Mouse (Mus musculus): ENCODE measurements around the gene Pcca. TPM values are rescaled to one million over a fixed set of nuclear protein-coding genes. Genes with fewer than 3 reads are reported as not detected.

Gene Pcca
- polyA plus RNA-seq, 1 experiment from 2014 or later: 28.4 TPM

- no peaks in the 10 kb centered on the region for H3K9me3 ChIP-seq (replicated peaks)
- H3K27me3 ChIP-seq (replicated peaks): no peaks in the 10 kb centered on the region
- H3K27ac ChIP-seq (ENCODE audit: poor library complexity, severe bottlenecking): no peak overlapping the region
- no peak overlapping the region for H3K9ac ChIP-seq
- no peak overlapping the region for H3K4me2 ChIP-seq
- no peak overlapping the region for H3K4me3 ChIP-seq
- no peaks in the 10 kb centered on the region for H3K36me3 ChIP-seq
- ATAC-seq (ENCODE audit: insufficient number of reproducible peaks, low FRiP score): no peak
- H3K4me1 ChIP-seq (replicated peaks): no peaks in the 10 kb centered on the region
- WGBS: 93% methylated on average over 1 of the region's 1 CpGs
Measured at GRCm38 (mm10) chr14:122751552-122751951, 217.4 kb downstream of the Pcca start.

DNA sequence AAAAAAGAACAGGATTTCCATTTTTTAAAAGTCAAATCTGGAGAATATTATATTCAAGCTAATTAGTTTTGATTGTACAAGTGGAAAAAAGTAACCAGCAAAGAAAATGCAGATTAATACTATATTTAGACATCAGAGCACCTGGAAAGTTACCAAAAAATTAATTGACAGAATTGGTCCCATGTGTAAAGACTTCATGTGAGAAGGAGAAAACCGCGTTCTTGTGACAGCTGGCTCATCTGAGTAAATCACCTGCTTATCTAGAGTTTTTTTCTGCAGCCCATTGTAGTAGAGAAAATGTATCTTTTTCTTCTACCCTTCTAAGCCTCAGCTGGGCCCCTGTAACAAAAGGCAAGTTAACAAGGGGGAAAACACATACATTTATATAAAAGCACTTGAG, 219.2 kb downstream of the Pcca start:
- WGBS: 64% methylated on average over 2 of the region's 2 CpGs
- Histone ChIP-seq H3K27ac (ENCODE audit: poor library complexity, severe bottlenecking) (no peak overlapping the region), H3K9me3 (replicated peaks) (no peaks in the 10 kb centered on the region), H3K4me3 (no peak overlapping the region), H3K9ac (no peak overlapping the region), H3K4me2 (no peak overlapping the region), H3K36me3 (no peaks in the 10 kb centered on the region), H3K4me1 (replicated peaks) (no peaks in the 10 kb centered on the region), H3K27me3 (replicated peaks) (no peaks in the 10 kb centered on the region)
- no peak for ATAC-seq (ENCODE audit: insufficient number of reproducible peaks, low FRiP score)

DNA sequence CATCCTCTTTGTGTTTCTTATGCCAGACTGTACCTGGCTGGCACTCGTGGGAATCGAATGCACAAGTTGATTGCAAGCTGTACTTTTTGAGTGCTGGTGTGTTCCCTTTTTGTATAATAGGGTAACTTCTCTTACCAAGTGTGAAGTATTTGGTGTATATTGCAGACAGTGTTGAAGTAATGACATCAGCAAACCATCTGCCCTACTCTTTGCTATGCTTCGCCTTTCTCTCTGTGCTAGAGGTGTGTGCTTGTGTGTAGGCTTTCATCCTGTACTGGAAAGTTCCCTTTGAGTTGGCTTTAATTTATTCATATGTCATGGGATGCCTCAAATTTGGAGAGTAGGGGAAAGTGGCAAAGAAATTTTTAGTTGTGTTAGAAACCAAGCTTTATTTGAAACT, 220.2 kb downstream of the Pcca start:
- Histone ChIP-seq H3K9ac (no peak overlapping the region), H3K27ac (ENCODE audit: poor library complexity, severe bottlenecking) (no peak overlapping the region), H3K36me3 (no peaks in the 10 kb centered on the region), H3K27me3 (replicated peaks) (no peaks in the 10 kb centered on the region), H3K9me3 (replicated peaks) (no peaks in the 10 kb centered on the region), H3K4me2 (no peak overlapping the region), H3K4me3 (no peak overlapping the region), H3K4me1 (replicated peaks) (no peaks in the 10 kb centered on the region)
- ATAC-seq (ENCODE audit: insufficient number of reproducible peaks, low FRiP score): no peak
- 85% methylated on average over 3 of the region's 3 CpGs for WGBS

DNA sequence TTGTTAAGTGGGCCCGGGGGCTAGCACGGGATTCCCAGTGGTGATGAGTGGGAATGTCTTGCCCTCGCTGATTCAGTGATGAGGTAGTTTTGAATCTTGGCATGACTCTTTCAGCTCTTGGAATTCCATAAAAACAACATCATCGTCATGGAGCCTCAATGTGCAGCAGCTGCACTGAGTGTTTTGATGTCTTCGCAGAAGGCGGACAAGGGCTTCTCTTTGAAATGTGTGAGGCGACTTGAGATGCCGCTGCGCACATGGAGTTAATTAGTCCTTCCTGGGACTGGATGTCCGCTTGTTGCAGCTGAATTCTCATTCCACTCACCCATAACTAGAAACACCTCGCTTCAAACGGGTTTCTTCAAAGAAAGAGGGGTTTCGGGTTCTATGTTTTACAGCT, 221.4 kb downstream of the Pcca start:
- H3K36me3 ChIP-seq: no peaks in the 10 kb centered on the region
- H3K27ac ChIP-seq (ENCODE audit: poor library complexity, severe bottlenecking): no peak overlapping the region
- no peaks in the 10 kb centered on the region for H3K9me3 ChIP-seq (replicated peaks)
- H3K4me1 ChIP-seq (replicated peaks): no peaks in the 10 kb centered on the region
- WGBS: 72% methylated on average over 13 of the region's 13 CpGs
- no peaks in the 10 kb centered on the region for H3K27me3 ChIP-seq (replicated peaks)
- no peak overlapping the region for H3K4me2 ChIP-seq
- no peak overlapping the region for H3K9ac ChIP-seq
- no peak overlapping the region for H3K4me3 ChIP-seq
- no peak for ATAC-seq (ENCODE audit: insufficient number of reproducible peaks, low FRiP score)

DNA sequence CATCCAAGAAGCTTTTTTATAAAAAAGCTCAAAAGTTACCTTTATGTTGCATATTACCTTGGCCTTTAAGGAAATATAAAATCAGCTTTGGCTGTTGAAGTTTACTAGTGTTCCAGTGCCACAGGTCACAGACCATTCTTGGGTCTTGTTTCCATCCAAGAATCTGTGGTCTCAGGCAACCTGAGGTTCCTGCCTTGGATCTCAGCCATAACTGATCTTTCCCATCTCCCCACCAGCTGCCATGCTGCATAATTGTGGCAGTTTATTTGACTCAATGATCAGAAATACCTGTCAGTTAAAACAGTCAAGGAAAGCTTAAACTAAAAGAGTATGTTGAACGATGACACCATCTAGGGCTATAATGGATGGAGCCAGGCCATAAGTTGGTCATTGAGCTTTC, 222.5 kb downstream of the Pcca start:
- Histone ChIP-seq H3K9me3 (replicated peaks) (no peaks in the 10 kb centered on the region), H3K36me3 (no peaks in the 10 kb centered on the region), H3K4me3 (no peak overlapping the region), H3K4me2 (no peak overlapping the region), H3K27ac (ENCODE audit: poor library complexity, severe bottlenecking) (no peak overlapping the region), H3K9ac (no peak overlapping the region), H3K4me1 (replicated peaks) (no peaks in the 10 kb centered on the region), H3K27me3 (replicated peaks) (no peaks in the 10 kb centered on the region)
- 94% methylated on average over 1 of the region's 1 CpGs for WGBS
- ATAC-seq (ENCODE audit: insufficient number of reproducible peaks, low FRiP score): no peak

DNA sequence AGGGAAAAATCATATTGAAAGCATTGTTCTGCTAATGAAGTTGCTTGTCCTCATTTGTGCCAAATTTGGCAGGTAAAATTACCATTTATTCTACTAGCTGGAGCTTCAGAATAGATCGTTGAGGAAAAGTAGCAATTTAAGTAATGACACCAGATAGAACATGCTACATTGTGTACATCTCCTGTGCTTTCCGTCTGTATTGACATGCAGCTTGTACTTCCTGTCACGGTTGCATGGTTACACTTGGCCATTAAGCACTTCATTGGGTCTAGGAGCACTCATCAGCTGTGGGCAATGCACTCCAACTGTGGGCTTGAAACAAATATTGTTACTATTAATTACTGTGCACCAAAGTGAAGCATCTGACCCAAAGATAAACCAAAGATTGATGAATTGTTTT, 225.8 kb downstream of the Pcca start:
- WGBS: 75% methylated on average over 3 of the region's 3 CpGs
- no peak overlapping the region for H3K4me2 ChIP-seq
- no peak for ATAC-seq (ENCODE audit: insufficient number of reproducible peaks, low FRiP score)
- H3K9me3 ChIP-seq (replicated peaks): no peaks in the 10 kb centered on the region
- no peak overlapping the region for H3K27ac ChIP-seq (ENCODE audit: poor library complexity, severe bottlenecking)
- no peaks in the 10 kb centered on the region for H3K36me3 ChIP-seq
- H3K4me3 ChIP-seq: no peak overlapping the region
- no peaks in the 10 kb centered on the region for H3K4me1 ChIP-seq (replicated peaks)
- H3K27me3 ChIP-seq (replicated peaks): no peaks in the 10 kb centered on the region
- no peak overlapping the region for H3K9ac ChIP-seq

- Histone ChIP-seq H3K4me1 (replicated peaks) (no peaks in the 10 kb centered on the region), H3K27ac (ENCODE audit: poor library complexity, severe bottlenecking) (no peak overlapping the region), H3K4me2 (no peak overlapping the region), H3K27me3 (replicated peaks) (no peaks in the 10 kb centered on the region), H3K9me3 (replicated peaks) (no peaks in the 10 kb centered on the region), H3K36me3 (no peaks in the 10 kb centered on the region), H3K9ac (no peak overlapping the region), H3K4me3 (no peak overlapping the region)
- ATAC-seq (ENCODE audit: insufficient number of reproducible peaks, low FRiP score): no peak
Measured at GRCm38 (mm10) chr14:122760803-122761202, 226.7 kb downstream of the Pcca start.

DNA sequence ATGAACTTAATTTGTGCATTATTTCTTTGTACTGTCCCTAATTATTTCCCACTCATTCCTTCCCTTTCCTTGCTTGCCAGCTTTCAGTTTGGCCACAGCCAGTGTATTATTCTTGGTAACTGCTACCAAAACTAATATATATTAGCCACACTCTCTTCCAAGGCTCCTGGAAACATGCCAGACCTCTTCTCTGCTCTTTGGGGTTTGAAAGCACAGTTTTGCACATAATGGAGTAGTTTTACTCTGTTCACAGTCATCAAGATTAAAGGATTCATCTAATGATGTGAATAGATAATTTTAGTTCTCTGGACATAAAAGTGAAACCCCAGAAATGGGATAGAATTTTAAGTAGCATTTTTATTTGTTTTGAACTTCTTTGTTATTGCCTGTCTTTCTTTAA, 228.5 kb downstream of the Pcca start:
- Histone ChIP-seq H3K27ac (ENCODE audit: poor library complexity, severe bottlenecking) (no peak overlapping the region), H3K4me1 (replicated peaks) (0 out of 2 replicates have a peak, but pooled peaks cover 4% of the 10 kb centered on the region), H3K27me3 (replicated peaks) (no peaks in the 10 kb centered on the region), H3K4me2 (no peak overlapping the region), H3K36me3 (no peaks in the 10 kb centered on the region), H3K4me3 (no peak overlapping the region), H3K9me3 (replicated peaks) (no peaks in the 10 kb centered on the region), H3K9ac (no peak overlapping the region)
- no peak for ATAC-seq (ENCODE audit: insufficient number of reproducible peaks, low FRiP score)

DNA sequence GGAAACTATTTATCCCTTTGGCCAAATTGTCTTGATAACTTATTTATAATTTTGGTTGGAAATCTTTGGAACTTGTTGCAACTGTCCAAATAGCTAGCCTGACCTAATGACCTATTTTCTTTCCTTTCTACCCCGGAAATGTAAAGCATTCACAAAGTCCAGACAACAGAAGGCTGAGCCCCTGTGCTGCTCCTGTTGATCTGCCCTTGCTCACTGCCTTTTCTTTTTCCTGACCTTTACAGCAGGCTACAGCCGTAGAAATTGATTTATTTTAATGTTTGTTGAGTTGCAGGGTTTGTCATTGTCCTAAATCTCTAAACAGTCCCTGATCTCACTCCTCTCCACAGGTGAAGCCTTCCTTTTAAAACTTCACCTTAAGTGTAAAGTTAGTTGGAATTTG, 231.8 kb downstream of the Pcca start:
- Histone ChIP-seq H3K9me3 (replicated peaks) (no peaks in the 10 kb centered on the region), H3K4me3 (no peak overlapping the region), H3K4me1 (replicated peaks) (0 out of 2 replicates have a peak, but pooled peaks cover 4% of the 10 kb centered on the region), H3K4me2 (no peak overlapping the region), H3K9ac (no peak overlapping the region), H3K36me3 (no peaks in the 10 kb centered on the region), H3K27me3 (replicated peaks) (no peaks in the 10 kb centered on the region), H3K27ac (ENCODE audit: poor library complexity, severe bottlenecking) (no peak overlapping the region)
- 56% methylated on average over 2 of the region's 2 CpGs for WGBS
- ATAC-seq (ENCODE audit: insufficient number of reproducible peaks, low FRiP score): no peak

DNA sequence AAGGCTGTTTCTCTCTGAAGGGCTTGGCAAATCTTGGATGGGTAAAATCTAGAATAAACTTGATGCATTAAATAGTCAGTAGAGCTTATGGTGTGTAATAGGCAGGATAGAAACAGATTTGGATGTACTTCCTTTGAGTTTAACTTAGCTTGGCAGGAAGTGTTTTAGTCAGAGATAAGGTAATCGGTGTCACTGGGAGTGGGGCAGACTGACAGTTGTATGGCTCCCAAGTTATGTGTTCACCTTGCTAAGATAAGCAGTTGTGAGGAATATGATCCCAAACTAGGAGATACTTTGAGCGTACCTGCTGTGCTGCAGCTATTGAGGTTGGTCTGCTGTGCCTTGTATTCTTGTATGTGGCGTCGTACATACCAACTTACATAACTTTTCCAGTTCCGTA, 232.3 kb downstream of the Pcca start:
- no peaks in the 10 kb centered on the region for H3K36me3 ChIP-seq
- no peak overlapping the region for H3K27ac ChIP-seq (ENCODE audit: poor library complexity, severe bottlenecking)
- no peak overlapping the region for H3K4me2 ChIP-seq
- H3K4me3 ChIP-seq: no peak overlapping the region
- H3K9ac ChIP-seq: no peak overlapping the region
- ATAC-seq (ENCODE audit: insufficient number of reproducible peaks, low FRiP score): no peak
- H3K27me3 ChIP-seq (replicated peaks): no peaks in the 10 kb centered on the region
- WGBS: 67% methylated on average over 5 of the region's 5 CpGs
- H3K4me1 ChIP-seq (replicated peaks): 0 out of 2 replicates have a peak, but pooled peaks cover 4% of the 10 kb centered on the region
- no peaks in the 10 kb centered on the region for H3K9me3 ChIP-seq (replicated peaks)

DNA sequence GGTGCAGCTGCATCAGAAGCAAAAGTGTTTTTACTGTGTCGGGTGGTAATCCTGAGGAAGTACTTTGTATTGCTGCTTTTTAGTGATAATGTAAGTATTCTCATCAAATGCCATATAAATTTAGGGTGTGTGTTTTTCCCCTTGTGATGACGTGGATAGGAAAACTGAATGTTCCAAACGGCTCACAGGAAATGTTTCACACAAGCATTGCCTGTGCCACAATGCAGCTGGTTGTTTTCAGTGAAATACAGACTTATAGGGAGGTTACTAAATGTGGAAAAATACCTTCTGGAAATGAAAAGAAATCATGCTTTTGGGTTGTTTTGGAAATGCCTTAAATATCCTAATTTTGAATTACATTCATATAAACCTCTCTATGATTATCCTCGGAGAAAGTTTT, 250.6 kb downstream of the Pcca start:
- Histone ChIP-seq H3K4me3 (no peak overlapping the region), H3K9me3 (replicated peaks) (no peaks in the 10 kb centered on the region), H3K36me3 (no peaks in the 10 kb centered on the region), H3K27me3 (replicated peaks) (no peaks in the 10 kb centered on the region), H3K4me1 (replicated peaks) (0 out of 2 replicates have a peak, but pooled peaks cover 3% of the 10 kb centered on the region), H3K4me2 (no peak overlapping the region), H3K9ac (no peak overlapping the region), H3K27ac (ENCODE audit: poor library complexity, severe bottlenecking) (no peak overlapping the region)
- ATAC-seq (ENCODE audit: insufficient number of reproducible peaks, low FRiP score): no peak
- 66% methylated on average over 4 of the region's 4 CpGs for WGBS

GRCm38 (mm10) chr14:122788199-122788598, 254.1 kb downstream of the Pcca start:
- Histone ChIP-seq H3K27me3 (replicated peaks) (no peaks in the 10 kb centered on the region), H3K9ac (no peak overlapping the region), H3K4me2 (no peak overlapping the region), H3K27ac (ENCODE audit: poor library complexity, severe bottlenecking) (no peak overlapping the region), H3K36me3 (no peaks in the 10 kb centered on the region), H3K4me3 (no peak overlapping the region), H3K9me3 (replicated peaks) (no peaks in the 10 kb centered on the region), H3K4me1 (replicated peaks) (0 out of 2 replicates have a peak, but pooled peaks cover 3% of the 10 kb centered on the region)
- ATAC-seq (ENCODE audit: insufficient number of reproducible peaks, low FRiP score): no peak
- WGBS: 41% methylated on average over 2 of the region's 2 CpGs

Data from heart, embryonic 12.5 days (tissue).